Mouse (Mus musculus) gastrocnemius, adult 8-10 months (tissue): ENCODE results near the gene Gm10188. TPM values are rescaled to one million over a fixed set of nuclear protein-coding genes. Genes with fewer than 3 reads are reported as not detected.

Source experiments
- DNase-seq, 2 experiments: peaks; one replicate each; pipeline ENCODE4 v3.0.0; 2022; ENCODE audit warnings: low spot score in 2 of 2
- microRNA-seq: library from miRNA; unstranded; fragments of <30 nt; microRNA quantifications from one replicate; pipeline ENCODE4 v1.2.0, GENCODE M21; 2022
- total RNA-seq, 4 experiments: library from RNA; stranded (reverse); gene quantifications; 2 replicates each; pipeline ENCODE4 v1.2.4; 2022

The Gm10188 gene
- total RNA-seq, 4 experiments from 2014 or later = not detected

- no peak for DNase-seq
These were observed 34.5 kb downstream of the Gm10188 start for GRCm38 (mm10) chr1:132195100-132195499.

DNA sequence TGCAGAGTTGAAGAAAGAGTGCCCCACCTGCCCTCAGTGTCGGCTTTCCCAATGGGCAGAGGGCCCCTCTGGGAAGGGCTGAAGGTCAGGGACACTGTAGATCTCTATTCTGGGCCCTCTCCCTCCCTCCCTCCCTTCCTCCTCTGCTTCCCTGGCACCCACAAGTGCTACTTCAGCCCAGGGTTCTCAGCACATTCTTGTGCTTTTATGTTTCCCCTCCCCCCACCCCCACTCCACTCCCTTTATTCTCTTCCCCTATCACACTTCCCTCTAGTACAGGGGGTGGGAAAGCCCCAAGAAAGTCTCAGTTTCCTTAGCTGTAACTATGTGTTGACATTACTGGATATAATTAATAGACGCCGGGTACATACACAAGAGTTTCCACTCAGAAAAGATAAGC, 34.9 kb downstream of the Gm10188 start:
- no peak for DNase-seq

- DNase-seq = no peak
These were observed 35.8 kb downstream of the Gm10188 start for GRCm38 (mm10) chr1:132193806-132194205.

DNA sequence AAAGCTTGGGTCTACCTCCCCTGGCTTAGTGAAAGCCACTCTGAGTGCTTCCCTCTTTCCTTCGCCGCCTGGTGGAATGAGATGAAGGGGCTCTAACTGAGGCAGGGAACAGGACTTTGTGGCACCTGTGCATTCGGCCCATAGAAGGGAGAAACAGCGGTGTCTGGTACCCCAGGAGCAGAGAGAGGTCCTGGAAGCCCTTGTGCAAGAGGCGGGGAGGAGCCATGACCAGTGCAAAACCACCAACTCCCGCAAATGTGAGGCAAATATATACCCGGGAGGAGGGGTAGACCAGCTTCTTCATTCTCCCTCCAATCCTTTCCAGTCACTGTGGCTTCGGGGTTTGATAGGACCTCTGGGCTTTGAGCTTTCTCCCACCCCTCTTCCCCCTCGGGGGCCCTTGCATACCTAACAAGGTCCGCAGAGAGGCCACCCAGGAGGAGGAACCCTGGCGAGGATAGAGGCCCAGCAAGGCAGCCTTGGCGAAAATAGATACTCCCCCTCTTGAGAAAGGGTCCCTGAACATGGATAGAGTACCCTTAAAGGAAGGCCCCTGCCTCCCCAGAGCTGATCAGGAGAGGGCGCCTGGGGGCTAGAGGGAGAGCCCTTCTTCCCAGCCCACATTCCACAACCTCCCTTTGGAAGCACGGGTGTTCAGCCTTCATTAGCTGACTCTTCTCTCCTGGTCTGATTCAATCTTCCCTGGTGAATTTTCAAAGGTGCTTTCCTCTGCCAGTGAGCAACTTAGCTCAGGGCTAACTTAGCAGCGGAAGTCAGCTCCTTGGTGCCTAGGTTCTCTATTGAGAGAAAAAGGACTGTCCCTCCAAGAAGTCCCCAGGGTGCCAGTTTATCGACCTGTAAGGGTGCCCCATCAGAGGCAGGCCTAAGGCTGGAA, 37.5 kb downstream of the Gm10188 start:
- DNase-seq = no peak

- no peak for DNase-seq
These were observed 38.3 kb downstream of the Gm10188 start, which contains the start of the genes Lemd1 and AC124108.1 for GRCm38 (mm10) chr1:132191093-132191785. Lemd1 (plus strand) TSS chr1:132191431. AC124108.1 (plus strand) TSS chr1:132191457.

DNA sequence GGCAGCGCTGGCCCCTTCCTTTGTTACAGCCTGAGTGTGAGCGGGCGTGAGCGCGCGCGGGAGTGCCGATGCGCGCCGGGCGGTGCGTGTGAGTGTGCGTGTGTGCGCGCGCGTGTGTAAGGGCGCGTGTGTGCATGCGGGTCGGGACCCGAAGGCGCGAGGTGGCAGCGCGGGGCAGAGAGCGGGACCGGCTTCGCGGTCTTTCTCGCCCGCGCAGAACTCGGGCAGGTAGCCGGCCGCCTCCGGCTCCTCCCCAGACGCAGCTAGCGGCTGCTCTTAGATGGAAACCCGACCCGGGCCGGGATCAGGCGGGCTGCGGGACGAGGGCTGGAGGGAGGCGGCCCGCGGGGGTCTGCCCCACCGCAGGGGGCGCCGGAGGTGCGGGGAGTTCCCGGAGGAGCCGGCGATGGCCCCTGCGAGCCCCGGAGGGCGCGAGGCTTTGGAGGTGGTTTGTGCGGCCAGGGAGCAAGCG, 38.9 kb downstream of the Gm10188 start:
- no peak for DNase-seq

DNA sequence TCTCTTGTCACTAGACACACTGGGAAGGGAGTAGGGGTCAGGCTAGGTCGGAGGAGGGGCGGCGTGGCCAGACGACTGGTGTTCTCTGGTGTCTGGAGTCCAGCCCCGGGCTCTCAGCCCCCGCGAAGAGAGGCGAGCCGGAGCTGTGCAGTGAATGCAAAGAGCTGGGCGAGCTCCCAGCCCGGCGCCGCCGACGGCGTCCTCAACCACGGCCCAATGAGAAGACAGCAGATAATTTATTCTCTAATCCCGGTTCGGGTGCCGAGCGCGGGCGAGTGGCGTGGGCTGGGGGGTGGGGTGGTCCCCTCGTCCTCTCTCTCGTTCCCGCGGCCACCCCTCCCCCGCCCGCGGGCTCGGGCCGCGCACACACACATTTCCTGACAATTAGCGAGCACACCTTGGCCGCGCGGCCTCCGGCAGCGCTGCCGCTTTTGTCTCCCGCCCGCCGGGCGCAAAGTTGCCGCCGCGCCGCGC, 39.5 kb downstream of the Gm10188 start:
- no peak for DNase-seq

DNA sequence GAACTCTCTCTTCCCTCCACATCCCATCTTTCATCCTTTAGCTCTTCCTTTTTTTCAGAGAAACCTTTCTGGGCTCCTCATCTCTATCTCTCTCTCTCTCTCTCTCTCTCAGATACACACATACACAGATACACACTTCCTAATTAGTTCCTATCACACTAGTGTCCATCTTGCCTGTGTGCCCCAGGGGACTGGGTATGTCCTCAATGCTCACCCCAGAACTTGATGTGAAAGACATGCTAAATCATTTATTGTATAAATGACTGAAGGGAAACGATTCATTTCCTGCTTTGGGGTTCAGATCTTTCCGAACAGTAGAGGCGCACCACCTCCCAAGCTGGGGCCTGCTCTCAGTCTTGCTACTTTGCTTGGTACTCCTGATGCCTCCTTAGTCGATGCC, 40.3 kb downstream of the Gm10188 start:
- no peak for DNase-seq

DNA sequence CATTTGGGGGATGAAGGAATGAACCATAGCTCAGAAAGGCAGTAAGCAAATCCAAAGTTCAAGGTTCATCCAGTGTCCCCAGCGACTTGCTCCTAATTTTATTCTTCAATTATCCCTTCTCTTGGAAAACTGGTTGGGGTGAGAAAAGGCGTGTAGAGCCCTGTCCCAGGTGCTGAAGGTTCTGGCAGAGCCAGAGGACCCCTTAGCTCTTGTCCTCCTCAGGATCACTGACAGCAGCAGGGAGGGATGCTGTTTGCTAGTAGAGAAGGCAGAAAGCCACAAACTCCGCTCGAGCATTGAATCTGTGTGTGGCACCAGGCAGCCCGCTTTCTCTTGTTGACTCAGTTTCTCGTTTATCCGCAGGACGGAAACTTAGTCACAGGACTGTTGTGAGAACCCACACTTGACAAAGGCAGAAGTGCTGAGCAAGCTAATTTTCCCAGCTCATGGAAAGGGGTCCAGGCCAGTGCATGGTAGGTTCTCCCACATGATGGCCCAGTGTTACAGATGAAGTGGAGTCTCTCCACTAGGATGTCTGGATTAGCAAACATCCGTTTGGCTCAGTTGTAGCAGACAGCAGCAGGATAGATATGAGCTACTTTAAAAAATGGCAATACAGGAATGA, 41.0 kb downstream of the Gm10188 start:
- no peak for DNase-seq

DNA sequence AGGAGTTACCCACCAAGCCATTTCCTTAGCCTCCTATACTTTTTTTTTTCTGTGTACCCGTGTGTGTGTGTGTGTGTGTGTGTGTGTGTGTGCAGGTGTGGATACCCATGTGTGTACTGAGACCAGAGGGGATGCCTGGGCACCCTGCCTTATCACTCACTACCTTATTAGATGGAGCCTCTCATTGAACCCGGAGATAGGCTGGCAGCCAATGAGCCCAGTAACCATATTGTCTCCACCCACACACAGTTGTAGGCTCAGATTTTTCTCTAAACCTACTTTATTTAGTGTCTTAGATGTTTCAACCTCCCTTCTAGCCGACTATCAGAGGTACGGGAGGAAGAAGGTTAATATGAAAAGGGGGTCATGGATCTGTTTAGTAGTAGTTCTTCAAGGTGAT, 43.3 kb downstream of the Gm10188 start:
- no peak for DNase-seq

Small RNA genes lying within 50 kb of the gene (microRNA-seq; reads per million reads assigned to microRNA genes)
- 2.5 reads per million for gene Mir135b

Other genes with a start within 250 kb of the Gm10188 start
- gene Elk4, start 222.2 kb downstream of the Gm10188 start, total RNA-seq = 10 to 100 TPM; 80.0 to 96.0 (median 85.7) TPM
- 10 to 100 TPM; 11.6 to 17.4 (median 14.7) TPM for gene Mfsd4a, start 161.7 kb downstream of the Gm10188 start, total RNA-seq
- gene Cdk18, start 90.1 kb downstream of the Gm10188 start, total RNA-seq = 1 to 10 TPM; 4.2 to 6.7 (median 4.2) TPM
- gene Lemd1, start 38.3 kb downstream of the Gm10188 start, total RNA-seq = under 1 TPM in 1 of 4 experiments, not detected in 3; 0.19 TPM
- gene AC124108.1, start 38.3 kb downstream of the Gm10188 start, total RNA-seq = not detected
- under 1 TPM; 0.07 to 0.32 (median 0.17) TPM for gene Klhdc8a, start 68.9 kb upstream of the Gm10188 start, total RNA-seq
- gene Nuak2, start 86.4 kb upstream of the Gm10188 start, total RNA-seq = under 1 TPM; 0.45 to 0.94 (median 0.52) TPM
- 10 to 100 TPM; 38.8 to 60.0 (median 49.4) TPM for gene Tmcc2, start 161.5 kb upstream of the Gm10188 start, total RNA-seq
- gene Dstyk, start 187.8 kb upstream of the Gm10188 start, total RNA-seq = 10 to 100 TPM in 1 of 4 experiments, 1 to 10 TPM in 3; 7.7 to 11.2 (median 8.5) TPM
- 10 to 100 TPM; 17.6 to 21.6 (median 19.1) TPM for gene Rbbp5, start 247.6 kb upstream of the Gm10188 start, total RNA-seq